Mouse (Mus musculus): ENCODE results near the gene Rho.

Rho gene

DNA sequence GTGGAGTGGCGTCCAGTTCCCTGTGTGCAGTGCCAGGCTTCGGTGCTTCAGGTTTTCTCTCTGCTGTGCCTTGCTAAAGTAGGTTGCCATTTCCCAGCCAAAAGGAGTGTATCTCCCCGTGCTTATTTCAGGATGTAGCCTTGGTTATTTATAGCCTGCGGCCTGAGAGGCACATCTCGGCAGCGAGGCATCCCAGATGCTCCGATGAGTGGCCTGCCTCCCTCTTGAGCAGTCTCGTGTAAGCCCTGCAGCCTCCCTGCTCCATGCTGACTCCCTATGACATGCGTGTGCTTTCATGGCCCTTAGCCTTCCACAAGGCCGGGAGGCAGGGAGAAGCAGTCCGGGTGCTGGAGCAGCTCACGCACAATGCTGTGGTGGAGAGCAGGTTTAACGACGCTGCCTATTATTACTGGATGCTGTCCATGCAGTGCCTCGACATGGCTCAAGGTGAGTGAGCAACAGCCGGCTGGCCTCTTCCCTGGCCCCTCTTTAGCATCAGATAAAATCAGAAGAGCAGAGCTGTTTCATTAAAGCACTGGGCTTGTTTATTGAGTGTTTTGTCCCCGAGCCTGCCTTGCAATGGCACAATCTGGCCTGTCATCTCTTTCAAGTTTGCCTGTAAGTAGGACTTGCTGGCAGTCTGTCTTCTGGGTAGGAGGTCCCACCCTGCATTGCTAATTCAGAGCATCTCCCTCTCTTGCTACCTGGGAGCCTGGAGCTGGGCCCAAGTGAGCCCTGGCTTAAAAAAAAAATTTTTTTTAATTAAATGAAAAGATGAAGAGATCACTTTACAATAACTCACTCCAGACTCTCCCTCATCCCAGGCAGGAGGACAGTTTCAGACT lies 15.7 kb upstream of the Rho start:
- peak; percentile 61 to 83 for DNase-seq (ENCODE audit: low spot score in 2 of 2)

DNA sequence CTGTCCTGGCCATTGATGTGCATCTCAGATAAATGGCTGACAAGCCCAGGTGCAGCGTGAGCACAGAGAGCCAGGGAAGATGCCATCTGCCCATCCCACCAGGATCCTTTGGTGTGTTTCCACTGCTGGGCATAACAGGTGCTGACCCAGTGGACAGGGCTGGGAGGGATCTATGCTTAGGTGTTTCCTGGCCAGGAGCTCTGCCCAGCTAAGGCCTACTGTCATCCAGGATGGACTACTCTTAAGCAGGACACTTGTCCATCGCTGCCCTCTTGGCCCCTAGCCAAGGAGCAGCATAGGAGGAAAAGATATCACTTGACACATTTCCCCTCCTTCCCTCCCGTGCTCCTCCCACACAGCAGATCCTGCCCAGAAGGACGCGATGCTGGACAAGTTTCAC lies 14.9 kb upstream of the Rho start:
- DNase-seq (ENCODE audit: low spot score in 2 of 2): no peak

DNA sequence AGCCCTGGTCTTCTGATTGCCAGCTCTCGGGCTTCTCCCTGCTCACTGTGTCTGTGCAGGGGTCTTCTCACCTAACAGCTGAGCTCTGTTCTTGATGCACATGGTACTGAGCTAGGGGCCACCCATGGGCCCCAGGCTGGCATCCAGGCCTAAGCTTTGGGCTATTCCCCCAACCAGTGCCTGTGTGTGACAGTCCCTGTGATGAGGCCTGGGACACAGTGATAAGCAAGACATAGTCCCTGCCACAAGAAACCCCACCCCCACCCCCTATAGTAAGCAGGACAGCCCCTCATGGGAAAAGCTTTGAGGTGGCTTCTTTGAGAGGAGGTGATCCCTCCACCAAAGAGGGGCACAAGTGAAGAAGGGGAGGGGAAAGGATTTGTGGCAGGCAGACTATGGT lies 12.9 kb upstream of the Rho start:
- no peak for DNase-seq (ENCODE audit: low spot score in 2 of 2)

DNA sequence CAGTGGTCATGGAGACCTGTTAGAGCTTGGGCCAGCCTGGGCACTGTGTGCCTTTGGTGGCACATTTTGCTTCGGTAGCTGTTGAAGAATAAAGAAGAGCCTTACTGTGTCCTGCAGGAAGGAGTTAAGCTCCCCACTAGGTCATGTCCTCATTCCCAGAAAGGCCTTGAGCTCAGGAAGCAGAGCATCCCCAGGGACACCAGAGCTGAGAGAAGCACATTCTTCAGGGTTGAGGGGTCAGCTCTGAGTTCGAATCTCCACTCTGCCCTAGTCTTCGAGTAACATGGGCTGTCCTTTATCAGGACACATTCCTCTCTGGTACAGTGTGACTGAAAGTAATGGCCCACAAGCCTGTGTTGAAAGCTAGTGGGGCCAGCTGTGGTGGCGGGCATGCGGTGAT lies 11.7 kb upstream of the Rho start:
- DNase-seq (ENCODE audit: low spot score in 2 of 2): no peak

DNA sequence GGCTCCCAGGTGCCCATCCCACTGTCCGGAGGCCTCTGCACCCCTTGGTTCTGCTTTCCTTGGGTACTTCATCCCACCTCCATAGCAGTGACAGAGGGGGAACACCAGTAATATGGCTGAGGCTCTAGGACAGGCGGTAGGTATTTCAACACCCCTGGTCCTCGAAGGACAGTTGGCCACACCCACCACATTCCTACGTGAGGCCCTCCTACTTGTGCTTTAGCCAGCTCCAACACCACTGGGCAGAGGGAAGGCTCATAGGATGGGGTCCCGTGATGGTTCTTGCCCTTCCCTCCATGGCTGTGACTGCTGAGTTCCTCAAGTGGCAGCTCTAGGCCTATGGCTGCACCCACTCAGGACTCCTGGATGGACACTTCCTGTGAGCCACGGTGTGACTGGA lies 6.7 kb upstream of the Rho start:
- no peak for DNase-seq (ENCODE audit: low spot score in 2 of 2)

DNA sequence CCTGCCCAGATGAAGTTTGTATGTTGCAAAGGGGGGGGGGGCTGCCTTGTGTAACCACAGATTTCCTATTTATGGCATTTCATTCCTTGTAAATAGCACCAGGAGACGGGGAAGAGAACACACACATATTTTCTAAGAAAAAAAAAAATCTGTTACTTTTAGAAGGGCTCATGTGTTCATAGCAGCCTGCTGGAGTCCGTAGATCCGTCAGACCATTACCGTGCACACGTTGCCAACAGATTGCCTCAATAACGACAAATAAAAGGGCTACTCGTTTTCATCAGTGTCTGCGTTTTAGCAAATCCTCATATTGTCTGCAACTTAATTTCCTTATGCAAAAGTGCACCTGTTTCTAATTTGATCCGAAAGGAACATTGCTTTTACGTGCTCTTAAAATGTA lies 5.1 kb upstream of the Rho start:
- no peak for DNase-seq (ENCODE audit: low spot score in 2 of 2)

DNA sequence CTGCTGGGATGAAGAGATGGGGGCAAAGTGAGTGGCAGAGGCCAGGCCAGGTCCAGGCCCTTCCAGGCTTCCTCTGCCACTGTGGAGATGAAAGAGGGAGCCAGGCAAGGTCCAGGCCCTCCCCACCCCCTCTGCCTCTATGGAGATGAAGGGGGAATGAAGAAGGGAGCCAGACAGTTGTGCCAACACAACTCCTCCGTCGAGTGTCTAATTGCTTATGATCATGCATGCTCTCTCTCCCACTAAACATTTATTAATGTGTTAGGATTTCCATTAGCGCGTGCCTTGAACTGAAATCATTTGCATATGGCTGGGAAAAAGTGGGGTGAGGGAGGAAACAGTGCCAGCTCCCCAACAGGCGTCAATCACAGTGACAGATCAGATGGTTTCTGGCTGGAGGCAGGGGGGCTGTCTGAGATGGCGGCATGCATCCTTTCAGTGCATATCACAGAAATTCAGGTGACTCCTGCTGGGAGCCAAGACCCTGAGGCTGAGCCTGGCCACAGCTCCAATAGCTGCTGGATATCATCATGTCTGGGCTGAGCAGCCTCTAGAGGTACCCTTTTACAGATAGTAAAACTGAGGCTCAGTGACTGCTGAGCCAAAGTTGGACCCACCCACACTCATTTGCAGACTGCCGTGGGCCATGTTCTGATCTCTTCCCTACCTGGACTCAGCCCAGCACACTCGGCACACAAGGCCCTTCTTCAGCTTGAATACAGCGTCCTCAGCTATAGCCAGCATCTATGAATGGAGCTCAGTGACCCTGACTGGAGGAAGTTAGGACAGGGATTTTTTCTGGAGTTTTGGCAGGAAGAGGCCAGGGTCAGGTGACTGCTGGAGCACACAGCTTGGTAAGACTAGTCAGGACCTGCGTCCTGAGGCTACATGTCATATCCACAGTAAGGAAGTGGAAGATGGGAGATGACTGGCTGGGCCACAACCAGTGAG lies 4.0 kb upstream of the Rho start:
- no peak for DNase-seq (ENCODE audit: low spot score in 2 of 2)

DNA sequence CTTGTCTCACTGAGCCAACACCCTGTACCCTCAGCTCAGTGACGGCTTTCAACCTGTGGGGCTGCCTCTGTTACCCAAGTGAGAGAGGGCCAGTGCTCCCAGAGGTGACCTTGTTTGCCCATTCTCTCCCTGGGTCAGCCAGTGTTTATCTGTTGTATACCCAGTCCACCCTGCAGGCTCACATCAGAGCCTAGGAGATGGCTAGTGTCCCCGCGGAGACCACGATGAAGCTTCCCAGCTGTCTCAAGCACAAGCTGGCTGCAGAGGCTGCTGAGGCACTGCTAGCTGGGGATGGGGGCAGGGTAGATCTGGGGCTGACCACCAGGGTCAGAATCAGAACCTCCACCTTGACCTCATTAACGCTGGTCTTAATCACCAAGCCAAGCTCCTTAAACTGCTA lies 1.5 kb upstream of the Rho start:
- DNase-seq (ENCODE audit: low spot score in 2 of 2): no peak

DNA sequence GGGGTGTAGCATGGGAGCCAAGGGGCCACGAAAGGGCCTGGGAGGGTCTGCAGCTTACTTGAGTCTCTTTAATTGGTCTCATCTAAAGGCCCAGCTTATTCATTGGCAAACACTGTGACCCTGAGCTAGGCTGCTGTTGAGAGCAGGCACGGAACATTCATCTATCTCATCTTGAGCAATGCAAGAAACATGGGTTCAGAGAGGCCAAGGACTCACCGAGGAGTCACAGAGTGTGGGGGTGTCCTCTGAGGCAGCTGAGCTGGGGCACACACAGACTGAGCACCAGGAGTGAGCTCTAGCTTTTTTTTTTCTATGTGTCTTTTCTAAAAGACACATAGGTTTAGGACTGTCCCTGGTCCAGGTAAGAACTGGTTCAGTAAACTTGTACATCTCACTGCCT lies 843 bp downstream of the Rho start:
- no peak for DNase-seq (ENCODE audit: low spot score in 2 of 2)

DNA sequence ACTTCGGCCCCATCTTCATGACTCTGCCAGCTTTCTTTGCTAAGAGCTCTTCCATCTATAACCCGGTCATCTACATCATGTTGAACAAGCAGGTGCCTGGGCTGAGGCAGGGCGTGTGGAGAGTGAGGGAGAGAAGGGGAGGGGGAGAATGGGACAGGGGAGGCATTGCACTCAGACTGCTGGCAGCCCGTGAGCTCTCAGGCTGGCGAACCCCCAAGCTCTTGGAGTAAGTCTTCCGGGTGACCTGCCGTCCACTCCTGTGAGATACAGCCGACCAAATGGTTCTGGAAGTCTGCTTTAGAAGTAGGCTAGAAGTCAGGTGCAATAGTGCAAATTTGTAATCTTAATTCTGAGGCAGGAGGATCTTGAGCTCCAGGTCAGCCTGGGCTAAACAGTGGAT lies 4.0 kb downstream of the Rho start:
- DNase-seq (ENCODE audit: low spot score in 2 of 2): no peak

DNA sequence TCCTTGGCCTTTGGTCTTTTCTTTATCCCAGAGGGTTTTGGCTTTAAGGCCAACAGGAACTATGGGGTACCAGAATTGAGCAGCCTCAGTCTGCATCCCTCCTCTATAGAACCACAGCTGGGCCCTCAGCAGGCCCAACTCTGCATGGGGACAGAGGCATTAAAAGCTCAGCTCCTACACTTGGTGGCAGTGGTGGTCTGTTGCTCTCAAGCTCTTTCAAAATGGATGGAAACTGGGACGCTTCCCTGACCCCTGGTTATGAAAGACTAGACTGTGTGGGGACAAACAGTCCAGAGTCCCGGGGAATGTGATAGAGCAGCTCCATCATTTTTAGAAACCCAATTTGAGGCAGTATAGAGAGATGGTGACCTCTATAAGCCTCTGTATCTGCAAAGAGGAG lies 6.5 kb downstream of the Rho start:
- DNase-seq (ENCODE audit: low spot score in 2 of 2): no peak

DNA sequence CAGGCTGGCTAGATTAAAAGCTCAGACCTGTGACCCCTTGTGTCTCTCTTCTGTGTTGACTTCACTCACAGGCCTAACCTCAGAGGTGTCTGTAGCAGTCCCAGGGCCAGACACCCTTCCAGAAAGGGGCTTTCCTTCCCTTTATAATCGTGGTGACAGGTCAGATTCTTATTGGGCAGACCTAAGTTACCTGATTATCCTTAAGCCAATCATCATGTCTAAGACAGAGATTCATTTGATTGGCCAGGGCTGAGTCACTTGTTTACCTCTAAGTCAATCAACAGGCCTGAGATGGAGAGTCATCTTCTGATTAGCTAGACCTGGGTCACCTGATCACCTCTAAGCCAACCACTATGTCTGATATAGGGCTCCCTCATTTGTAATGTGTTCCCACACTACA lies 7.2 kb downstream of the Rho start:
- no peak for DNase-seq (ENCODE audit: low spot score in 2 of 2)

DNA sequence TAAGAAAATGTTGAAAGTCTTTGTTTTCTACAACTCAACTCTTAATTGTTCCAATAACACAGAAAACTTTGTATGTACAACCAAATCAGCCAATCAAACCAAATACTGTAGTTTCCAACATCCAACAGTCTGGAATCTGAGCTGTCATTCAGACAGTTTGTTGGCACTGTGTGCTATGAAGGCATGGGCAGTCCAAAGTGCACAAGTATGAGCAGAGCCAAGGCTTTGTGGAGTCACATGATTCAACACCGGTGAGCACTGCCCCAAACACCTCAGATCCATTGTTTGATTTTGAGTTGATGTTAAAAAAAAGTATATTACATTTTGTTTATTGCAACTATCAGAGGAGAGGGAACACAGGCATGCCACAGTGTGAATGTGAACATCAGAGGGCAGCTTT lies 9.1 kb downstream of the Rho start:
- no peak for DNase-seq (ENCODE audit: low spot score in 2 of 2)

DNA sequence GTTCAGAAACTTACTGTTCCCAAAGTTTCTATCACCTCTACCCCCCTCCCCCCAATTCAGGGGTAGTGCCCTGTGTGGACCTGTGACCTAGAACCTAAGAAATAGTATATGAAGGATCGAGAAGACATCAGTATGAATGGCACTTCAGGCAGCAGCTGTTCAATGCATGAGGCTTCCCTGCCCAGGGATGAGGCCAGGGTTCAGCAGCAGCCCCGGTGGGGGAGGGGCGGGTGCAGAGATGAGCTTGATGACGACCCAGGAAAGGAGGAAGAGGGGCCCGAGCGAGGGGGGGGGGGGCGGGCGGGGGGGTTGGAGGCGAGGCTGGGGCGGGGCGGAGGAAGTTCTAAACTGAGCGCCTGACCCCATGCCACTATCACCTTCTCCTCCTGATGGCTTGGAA lies 9.6 kb downstream of the Rho start:
- no peak for DNase-seq (ENCODE audit: low spot score in 2 of 2)

DNA sequence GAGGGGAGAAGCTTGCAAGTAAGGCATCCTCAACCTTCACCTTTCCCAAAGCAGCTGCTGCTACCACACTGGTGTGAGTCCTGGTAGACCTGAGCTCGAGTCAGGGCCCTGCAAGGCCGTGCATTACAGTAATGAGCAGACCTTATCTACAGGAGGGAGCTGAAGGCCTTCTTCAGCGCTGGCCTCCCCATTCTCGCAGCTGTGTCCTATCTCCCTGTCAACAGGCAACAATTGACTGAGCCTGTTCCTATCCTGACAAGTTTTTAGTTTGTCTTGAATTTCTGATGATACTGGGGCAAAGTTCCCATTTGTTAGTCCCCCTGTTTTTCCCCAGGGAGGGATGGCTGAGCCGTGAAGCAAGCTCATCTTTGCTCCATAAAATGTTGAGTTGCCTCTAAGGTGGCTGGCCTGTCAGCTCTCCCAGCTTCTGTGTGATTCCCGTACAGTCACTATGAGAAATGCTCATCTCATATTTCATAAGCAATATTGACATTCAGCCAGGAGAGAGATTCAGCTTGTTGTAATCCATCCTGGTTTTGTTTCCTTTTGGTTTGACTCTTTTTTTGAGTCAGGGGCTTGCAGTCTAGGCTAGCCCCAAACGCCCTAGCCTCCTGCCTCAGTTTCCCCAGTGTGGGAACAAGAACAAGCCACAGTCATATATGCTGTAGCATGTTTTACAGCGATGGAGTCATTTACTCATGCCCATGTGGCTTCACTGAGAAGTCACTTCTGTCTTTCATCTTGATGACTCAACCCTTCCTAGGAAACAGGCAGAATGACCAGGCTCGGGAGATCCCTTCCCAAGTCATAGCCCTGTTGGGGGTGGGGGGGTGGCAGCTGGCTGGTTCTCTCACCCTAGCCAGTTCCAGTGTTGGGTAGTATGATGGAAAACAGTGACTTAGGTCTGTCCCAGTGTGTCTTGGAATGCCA lies 12.2 kb downstream of the Rho start:
- DNase-seq (ENCODE audit: low spot score in 2 of 2): no peak

DNA sequence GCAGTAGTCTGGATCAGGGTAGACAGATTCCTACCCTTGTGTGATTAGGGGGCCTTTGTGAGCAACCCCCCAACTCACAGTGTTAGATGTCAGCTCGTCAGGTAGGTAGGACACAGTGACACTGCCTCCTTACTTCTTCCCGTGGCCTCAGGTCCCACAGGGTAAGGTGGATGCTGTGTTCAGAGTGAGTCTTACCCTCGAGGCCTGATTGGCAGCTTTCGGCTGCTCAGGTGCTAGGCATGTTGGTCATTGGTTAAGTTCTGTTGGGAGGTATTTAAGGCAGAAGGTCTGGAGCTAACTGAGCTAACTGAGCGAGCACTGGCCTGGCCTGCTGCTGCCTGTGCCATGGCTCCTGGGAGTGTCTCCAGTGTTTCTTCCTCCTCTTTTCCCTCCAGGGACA lies 13.1 kb downstream of the Rho start, which contains the start of gene H1foo:
Gene H1foo (plus strand): TSS at position 301 of the 400 bp plus-strand sequence.
- DNase-seq (ENCODE audit: low spot score in 2 of 2): no peak

DNA sequence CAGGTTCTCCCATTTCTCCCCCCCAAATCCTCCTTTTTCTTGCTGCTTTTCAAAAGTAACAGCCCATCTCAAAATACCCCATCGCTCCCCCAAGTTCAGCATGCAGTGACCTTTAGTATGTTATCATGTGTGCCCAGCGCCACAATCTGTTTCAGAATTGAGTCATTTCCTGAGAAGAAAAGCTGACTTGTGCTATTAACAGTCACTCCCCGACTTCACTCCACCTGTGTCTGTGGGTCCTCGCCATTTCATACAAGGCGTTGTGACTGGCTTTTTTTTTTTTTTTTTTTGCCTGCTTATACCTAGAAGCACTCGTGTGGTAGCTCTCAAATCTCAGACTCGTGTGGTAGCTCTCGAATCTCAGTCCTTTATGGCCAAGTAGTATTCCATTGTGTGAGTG lies 14.1 kb downstream of the Rho start:
- no peak for DNase-seq (ENCODE audit: low spot score in 2 of 2)

DNA sequence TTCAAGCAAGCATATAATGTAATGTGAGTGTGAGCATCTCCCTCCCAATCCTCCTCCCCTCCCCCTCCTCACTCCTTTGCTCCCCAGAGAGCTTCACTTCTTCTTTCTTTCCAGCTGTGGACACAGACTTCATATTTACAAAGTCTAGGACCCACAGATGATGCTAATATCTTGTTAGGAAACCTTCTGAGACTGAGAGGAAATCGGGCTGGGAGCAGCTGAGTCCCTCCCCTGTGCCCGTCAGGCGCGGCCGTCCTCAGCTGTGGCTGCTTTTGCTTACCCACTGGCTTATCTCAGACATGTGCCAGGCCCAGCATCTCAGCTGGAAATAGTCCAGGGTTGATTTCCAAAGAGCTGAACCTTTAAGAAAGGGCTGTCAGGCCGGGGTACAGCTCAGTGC lies 14.8 kb downstream of the Rho start:
- DNase-seq (ENCODE audit: low spot score in 2 of 2): no peak

DNA sequence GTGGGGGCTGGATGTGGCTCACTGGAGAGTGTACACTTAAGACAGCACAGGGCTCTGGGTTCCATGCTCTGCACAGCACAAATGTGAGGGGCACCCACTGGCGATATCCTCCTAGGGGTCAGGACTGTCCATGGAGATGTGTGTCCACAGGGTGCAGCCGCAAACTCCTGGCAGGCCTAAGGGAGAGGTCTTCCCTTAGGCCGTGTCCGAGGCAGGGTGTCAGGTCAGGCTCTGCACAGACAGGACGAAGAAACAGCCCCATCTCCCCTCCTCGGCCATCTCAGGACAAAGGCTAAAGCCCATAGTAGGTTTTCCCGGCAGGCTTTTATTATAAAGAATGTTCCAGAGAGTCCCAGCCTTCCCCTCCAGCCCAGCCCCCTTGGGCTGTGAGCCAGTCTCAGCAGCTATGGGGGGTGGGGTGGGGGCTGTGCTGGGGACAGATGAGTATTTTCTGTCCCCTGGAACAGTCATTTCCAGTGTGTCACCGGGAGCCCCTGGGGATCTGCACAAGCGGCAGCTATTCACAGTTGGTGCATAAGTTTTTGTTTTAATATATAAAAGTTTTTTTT lies 23.0 kb downstream of the Rho start:
- no peak for DNase-seq (ENCODE audit: low spot score in 2 of 2)

DNA sequence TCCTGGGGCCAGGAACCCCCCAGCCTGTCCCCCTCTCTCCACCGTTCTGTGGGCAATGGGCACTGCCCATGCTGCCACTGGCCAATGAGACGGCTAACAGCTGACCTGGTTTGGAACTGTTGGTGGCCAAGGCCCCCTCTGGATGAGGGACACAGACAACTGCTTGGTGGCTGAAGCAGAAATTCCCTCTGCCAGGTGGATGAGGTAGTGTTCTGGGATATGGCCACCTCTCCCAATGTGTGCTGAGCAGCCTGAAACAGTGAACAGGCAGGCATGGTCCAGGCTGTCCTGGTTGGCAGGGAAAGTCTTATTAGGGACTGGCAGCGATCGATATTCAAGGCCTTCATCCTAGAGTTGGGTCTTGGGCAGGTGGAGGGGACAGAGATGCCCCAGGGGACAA lies 23.6 kb downstream of the Rho start:
- no peak for DNase-seq (ENCODE audit: low spot score in 2 of 2)

DNA sequence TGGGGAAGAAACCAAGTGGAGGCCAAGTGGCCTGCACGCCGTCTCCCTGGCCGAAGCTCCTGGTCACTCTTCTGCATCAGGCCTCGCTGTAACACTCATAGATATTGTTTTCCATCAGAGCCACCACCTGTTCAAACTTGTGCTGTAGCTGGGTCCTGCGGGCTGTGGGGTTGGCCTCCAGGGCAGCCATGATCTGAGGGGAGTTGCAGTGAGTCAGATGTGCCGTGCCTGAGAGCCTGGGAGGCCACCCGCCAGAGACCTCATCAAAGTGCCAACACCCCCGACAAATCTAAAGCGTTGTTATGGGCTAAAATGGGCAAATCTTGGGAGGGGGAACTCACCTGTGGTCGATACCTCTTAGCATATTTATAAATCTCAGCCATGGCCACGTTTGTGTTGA lies 24.1 kb downstream of the Rho start:
- DNase-seq (ENCODE audit: low spot score in 2 of 2): no peak

All from right cerebral cortex, postnatal 36 days (tissue).